Mouse (Mus musculus) lung, embryonic 16.5 days (tissue): ENCODE measurements at regions not wholly inside any gene's neighbourhood (a gene's known extent, or its start where the extent isn't known, plus 50 kb on each side); places are given as distances from the start of the nearest gene placed in this dataset.
"Not testable (repeated sequence)": the region's sequence is repeated elsewhere in the genome, so short reads cannot be mapped to it uniquely, and the experiment has no call there.

ENCODE experiments used
- ATAC-seq: fragments of 200-750 bp; cut with Nextera tagmentation; 2 replicates; pipeline ENCODE4 v1.8.0; 2017; ENCODE audit warnings: low read depth, mild to moderate bottlenecking, moderate library complexity
- H3K27ac ChIP-seq: fragments of 300-500 bp; sonication (generic); 2 replicates; pipeline ENCODE4 v1.5.1; 2014; ENCODE audit warnings: mild to moderate bottlenecking, control low read depth, low read length
- H3K27me3 ChIP-seq: fragments of 300-500 bp; sonication (generic); 2 replicates; pipeline ENCODE4 v1.6.1; 2014; ENCODE audit warnings: low read depth, low read length, mixed read lengths; ENCODE audit not compliant: control insufficient read depth, insufficient read depth
- H3K36me3 ChIP-seq: fragments of 300-500 bp; sonication (generic); 2 replicates; pipeline ENCODE4 v1.6.1; 2014; ENCODE audit warnings: low read length; ENCODE audit not compliant: control insufficient read depth, insufficient read depth
- H3K4me1 ChIP-seq: fragments of 300-500 bp; sonication (generic); replicated peaks from 2 replicates; pipeline ENCODE4 v1.6.1; 2014; ENCODE audit warnings: low read length, mixed read lengths; ENCODE audit not compliant: control insufficient read depth, insufficient read depth
- H3K4me2 ChIP-seq: fragments of 300-500 bp; sonication (generic); 2 replicates; pipeline ENCODE4 v1.6.1; 2014; ENCODE audit warnings: low read depth, low read length, control low read depth
- H3K4me3 ChIP-seq: fragments of 300-500 bp; sonication (generic); 2 replicates; pipeline ENCODE4 v1.5.1; 2014; ENCODE audit warnings: mild to moderate bottlenecking, low read length, control low read depth
- H3K9ac ChIP-seq: fragments of 300-500 bp; sonication (generic); 2 replicates; pipeline ENCODE4 v1.6.1; 2014; ENCODE audit warnings: low read length, control low read depth
- H3K9me3 ChIP-seq: fragments of 300-500 bp; sonication (generic); 2 replicates; pipeline ENCODE4 v1.6.1; 2016; ENCODE audit warnings: low read length; ENCODE audit not compliant: control insufficient read depth
- WGBS: fragments of 180-500 bp; shearing (Covaris S2); extraction: QIAGEN DNeasy Blood & Tissue Kit; methylation state at CpG from one replicate; pipeline ENCODE4 v1.1.7; 2014; 5-methylcytosine and 5-hydroxymethylcytosine counted together

GRCm38 (mm10) chr7:73068534-73068933 lies 306.8 kb upstream of the Rgma start:
- H3K36me3 ChIP-seq, result no peaks in the 10 kb centered on the region
- H3K9ac ChIP-seq, result no peak overlapping the region
- WGBS, result 80% methylated on average over 1 of the region's 1 CpGs
- no peak for ATAC-seq
- no peaks in the 10 kb centered on the region for H3K27me3 ChIP-seq
- H3K4me3 ChIP-seq, result no peak overlapping the region
- no peaks in the 10 kb centered on the region for H3K9me3 ChIP-seq
- H3K4me2 ChIP-seq, result no peak overlapping the region
- no peak overlapping the region for H3K27ac ChIP-seq
- no peaks in the 10 kb centered on the region for H3K4me1 ChIP-seq

DNA sequence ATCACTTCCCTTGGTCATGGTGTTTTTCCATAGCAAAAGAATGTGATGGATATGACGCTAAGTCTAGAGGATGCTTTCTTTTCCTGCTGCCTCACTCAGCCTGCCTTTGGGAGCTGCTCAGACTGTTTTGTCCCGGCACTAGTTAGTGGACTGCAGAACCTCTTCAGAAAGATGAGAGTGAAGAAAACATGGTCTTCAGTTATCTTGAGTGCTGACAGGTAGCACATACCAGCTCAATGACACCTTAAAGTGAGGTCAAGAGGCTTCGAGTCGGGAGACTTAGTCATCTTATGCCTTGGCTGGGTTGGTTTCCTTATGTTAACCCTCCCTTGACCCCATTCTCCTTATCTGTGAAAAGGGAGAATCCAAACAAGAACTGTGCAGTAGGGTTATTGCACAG lies 306.0 kb upstream of the Rgma start:
- no peak overlapping the region for H3K27ac ChIP-seq
- H3K9me3 ChIP-seq, result no peaks in the 10 kb centered on the region
- H3K27me3 ChIP-seq, result no peaks in the 10 kb centered on the region
- no peaks in the 10 kb centered on the region for H3K36me3 ChIP-seq
- no peak for ATAC-seq
- H3K4me3 ChIP-seq, result no peak overlapping the region
- no peak overlapping the region for H3K4me2 ChIP-seq
- 13% methylated on average over 4 of the region's 4 CpGs for WGBS
- H3K9ac ChIP-seq, result no peak overlapping the region
- H3K4me1 ChIP-seq, result no peaks in the 10 kb centered on the region

DNA sequence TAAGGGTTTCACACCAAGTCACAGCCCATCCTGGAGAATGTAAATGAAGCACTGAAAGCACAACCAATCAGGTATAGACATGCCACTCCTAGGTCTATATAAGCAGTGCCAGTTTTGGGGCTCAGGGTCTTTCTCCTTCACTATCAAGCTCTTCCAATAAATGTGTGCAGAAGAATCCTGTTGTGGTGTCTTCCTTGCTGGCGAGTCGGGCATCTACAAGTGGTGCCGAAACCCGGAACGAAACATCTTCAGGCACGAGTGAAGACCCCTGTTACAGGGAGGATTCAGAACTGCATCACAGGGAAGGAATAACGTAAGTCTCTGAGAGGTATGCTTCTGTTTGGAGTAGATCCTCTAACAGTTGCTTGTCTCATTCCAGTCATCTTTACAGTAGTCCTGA lies 299.9 kb upstream of the Rgma start:
- H3K4me2 ChIP-seq, H3K9me3 ChIP-seq, H3K27me3 ChIP-seq, H3K9ac ChIP-seq, ATAC-seq, H3K27ac ChIP-seq, H3K36me3 ChIP-seq, H3K4me1 ChIP-seq, H3K4me3 ChIP-seq: not testable (repeated sequence)
- 98% methylated on average over 7 of the region's 7 CpGs for WGBS

DNA sequence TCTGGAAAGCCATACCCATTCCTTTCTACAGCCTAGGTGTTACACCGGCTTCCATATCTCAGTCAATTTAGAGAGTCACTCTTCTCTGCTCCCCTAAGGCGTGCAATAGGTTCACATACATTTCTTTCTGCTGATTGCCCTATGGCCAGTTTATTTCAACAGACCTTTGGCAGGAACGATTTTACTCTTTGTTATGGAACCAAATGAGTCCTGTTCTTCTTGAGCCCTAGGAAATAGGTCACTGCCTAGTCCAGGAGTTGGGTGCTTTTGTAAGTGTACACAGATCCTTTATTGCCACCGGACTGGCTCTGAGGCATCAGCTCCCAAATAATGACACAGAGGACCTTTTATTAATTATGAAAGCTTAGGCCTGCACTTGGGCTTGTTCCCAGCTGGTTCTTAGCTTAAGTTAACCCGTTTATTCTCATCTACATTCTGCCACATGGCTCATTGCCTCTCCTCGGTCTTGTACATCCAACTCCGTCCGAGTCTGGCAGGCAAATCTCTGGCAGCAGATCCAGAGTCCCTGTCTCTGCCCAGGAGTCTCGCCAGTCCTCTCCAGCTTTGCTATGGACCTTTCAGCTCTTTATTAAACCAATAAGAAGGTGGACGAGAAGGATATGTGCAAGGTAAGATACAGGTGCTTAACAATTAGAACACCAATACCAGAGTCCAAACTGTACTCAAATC lies 287.7 kb upstream of the Rgma start:
- H3K9ac ChIP-seq, result no peak overlapping the region
- H3K9me3 ChIP-seq, result no peaks in the 10 kb centered on the region
- H3K27me3 ChIP-seq, result no peaks in the 10 kb centered on the region
- ATAC-seq, result no peak
- H3K4me3 ChIP-seq, result no peak overlapping the region
- H3K4me1 ChIP-seq, result no peaks in the 10 kb centered on the region
- no peak overlapping the region for H3K27ac ChIP-seq
- no peak overlapping the region for H3K4me2 ChIP-seq
- 80% methylated on average over 10 of the region's 10 CpGs for WGBS
- no peaks in the 10 kb centered on the region for H3K36me3 ChIP-seq

DNA sequence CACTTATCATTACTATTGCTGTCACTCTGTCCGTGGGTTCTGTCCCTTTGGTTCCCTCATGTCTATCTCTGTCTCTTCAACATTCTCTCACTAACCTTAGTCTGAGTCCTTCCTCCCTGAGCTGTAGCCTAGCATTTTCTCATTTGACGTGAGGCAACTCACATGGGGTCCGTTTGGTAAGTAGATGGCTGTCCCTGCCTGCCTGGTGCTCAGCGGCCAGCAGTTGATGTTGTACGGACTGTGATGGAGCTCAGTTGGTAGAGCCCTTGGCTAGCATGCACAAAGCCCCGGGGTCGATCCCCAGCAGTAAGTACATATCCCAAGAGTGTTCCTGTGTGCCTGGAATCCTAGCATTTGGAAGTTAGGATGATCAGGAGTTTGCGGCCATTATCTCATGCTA lies 287.0 kb upstream of the Rgma start:
- no peak for ATAC-seq
- H3K4me2 ChIP-seq, result no peak overlapping the region
- WGBS, result 87% methylated on average over 8 of the region's 8 CpGs
- H3K27me3 ChIP-seq, result no peaks in the 10 kb centered on the region
- H3K9me3 ChIP-seq, result no peaks in the 10 kb centered on the region
- H3K27ac ChIP-seq, result no peak overlapping the region
- no peaks in the 10 kb centered on the region for H3K4me1 ChIP-seq
- no peak overlapping the region for H3K4me3 ChIP-seq
- H3K36me3 ChIP-seq, result no peaks in the 10 kb centered on the region
- H3K9ac ChIP-seq, result no peak overlapping the region

GRCm38 (mm10) chr7:73091758-73092157 lies 283.6 kb upstream of the Rgma start:
- Histone ChIP-seq H3K27ac (no peak overlapping the region), H3K9ac (no peak overlapping the region), H3K9me3 (no peaks in the 10 kb centered on the region), H3K4me1 (no peaks in the 10 kb centered on the region), H3K4me2 (no peak overlapping the region), H3K27me3 (no peaks in the 10 kb centered on the region), H3K36me3 (no peaks in the 10 kb centered on the region), H3K4me3 (no peak overlapping the region)
- 92% methylated on average over 3 of the region's 3 CpGs for WGBS
- no peak for ATAC-seq

DNA sequence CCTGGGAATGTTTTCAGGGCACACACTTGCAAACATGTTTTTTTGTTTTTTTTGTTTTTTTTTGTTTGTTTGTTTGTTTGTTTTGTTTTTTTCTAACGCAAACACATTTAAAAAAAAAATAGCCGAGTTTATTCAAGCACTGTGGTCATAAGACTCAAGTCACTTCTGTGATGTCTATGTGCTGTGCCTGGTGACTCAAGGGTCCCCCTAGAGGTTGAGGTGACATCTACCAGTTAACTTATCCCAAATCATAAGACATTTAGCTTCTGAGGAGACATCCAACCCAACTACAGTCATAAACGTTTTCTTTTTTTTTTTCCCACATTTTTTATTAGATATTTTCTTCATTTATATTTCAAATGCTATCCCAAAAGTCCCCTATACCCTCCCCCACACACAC lies 281.2 kb upstream of the Rgma start:
- Histone ChIP-seq H3K4me2 (no peak overlapping the region), H3K4me1 (no peaks in the 10 kb centered on the region), H3K9me3 (no peaks in the 10 kb centered on the region), H3K36me3 (no peaks in the 10 kb centered on the region), H3K27ac (no peak overlapping the region), H3K4me3 (no peak overlapping the region), H3K27me3 (no peaks in the 10 kb centered on the region), H3K9ac (no peak overlapping the region)
- 37% methylated on average over 3 of the region's 3 CpGs for WGBS
- ATAC-seq, result no peak

DNA sequence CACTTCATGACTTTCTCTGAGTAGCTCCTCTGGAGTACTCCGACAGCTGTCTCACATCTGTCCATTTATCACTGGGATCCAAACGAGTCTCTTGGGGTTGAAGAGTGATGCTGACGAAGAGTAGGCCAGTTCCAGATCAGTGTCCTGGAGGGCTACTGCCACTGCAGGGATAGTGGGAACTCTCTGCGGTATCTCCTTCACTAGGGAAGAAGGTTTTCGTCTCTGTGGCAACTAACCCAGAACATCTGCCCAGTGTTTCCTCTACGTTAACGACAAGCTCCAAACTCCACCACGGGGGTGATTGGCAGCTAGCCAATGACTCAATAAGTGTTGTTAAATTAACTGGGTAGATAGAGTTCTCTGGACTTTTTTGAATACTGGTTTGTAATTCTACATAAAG lies 256.4 kb upstream of the Rgma start:
- Histone ChIP-seq H3K36me3 (no peaks in the 10 kb centered on the region), H3K9me3 (no peaks in the 10 kb centered on the region), H3K9ac (no peak overlapping the region), H3K27me3 (no peaks in the 10 kb centered on the region), H3K27ac (no peak overlapping the region), H3K4me1 (no peaks in the 10 kb centered on the region), H3K4me2 (no peak overlapping the region), H3K4me3 (no peak overlapping the region)
- no peak for ATAC-seq
- 28% methylated on average over 8 of the region's 8 CpGs for WGBS

GRCm38 (mm10) chr7:73120276-73120675 lies 255.0 kb upstream of the Rgma start:
- H3K9ac ChIP-seq, result no peak overlapping the region
- H3K4me1 ChIP-seq, result no peaks in the 10 kb centered on the region
- no peak overlapping the region for H3K4me2 ChIP-seq
- no peaks in the 10 kb centered on the region for H3K27me3 ChIP-seq
- ATAC-seq, result no peak
- 32% methylated on average over 9 of the region's 9 CpGs for WGBS
- no peak overlapping the region for H3K4me3 ChIP-seq
- no peak overlapping the region for H3K27ac ChIP-seq
- H3K9me3 ChIP-seq, result no peaks in the 10 kb centered on the region
- H3K36me3 ChIP-seq, result no peaks in the 10 kb centered on the region

DNA sequence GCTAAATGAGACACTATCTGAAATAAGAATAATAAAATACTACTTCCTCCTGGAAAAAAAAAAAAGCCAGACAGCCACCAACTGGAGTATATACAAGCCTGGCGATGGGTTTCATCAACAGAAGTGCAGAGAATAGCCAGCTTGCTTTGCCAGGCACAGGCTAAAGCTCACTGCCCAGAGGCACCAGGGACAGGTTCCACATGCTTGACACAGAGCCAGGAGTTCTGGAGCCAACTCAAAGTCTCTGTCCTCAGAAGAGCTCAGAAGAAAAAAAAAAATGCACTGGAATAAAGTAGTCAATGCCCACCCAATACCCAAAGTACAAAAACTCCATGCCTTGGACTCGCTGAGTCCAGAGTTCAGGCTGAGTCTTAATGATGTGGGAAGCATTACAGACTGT lies 250.3 kb upstream of the Rgma start:
- no peak for ATAC-seq
- no peaks in the 10 kb centered on the region for H3K27me3 ChIP-seq
- no peak overlapping the region for H3K9ac ChIP-seq
- no peaks in the 10 kb centered on the region for H3K4me1 ChIP-seq
- 75% methylated on average over 2 of the region's 2 CpGs for WGBS
- no peaks in the 10 kb centered on the region for H3K36me3 ChIP-seq
- H3K4me3 ChIP-seq, result no peak overlapping the region
- H3K9me3 ChIP-seq, result no peaks in the 10 kb centered on the region
- no peak overlapping the region for H3K4me2 ChIP-seq
- no peak overlapping the region for H3K27ac ChIP-seq
